Mouse (Mus musculus): Measurements from ENCODE around the gene Pgc.
A peak's percentile ranks its signal among the peaks of the same experiment; 100 is the strongest.

Gene Pgc

DNA sequence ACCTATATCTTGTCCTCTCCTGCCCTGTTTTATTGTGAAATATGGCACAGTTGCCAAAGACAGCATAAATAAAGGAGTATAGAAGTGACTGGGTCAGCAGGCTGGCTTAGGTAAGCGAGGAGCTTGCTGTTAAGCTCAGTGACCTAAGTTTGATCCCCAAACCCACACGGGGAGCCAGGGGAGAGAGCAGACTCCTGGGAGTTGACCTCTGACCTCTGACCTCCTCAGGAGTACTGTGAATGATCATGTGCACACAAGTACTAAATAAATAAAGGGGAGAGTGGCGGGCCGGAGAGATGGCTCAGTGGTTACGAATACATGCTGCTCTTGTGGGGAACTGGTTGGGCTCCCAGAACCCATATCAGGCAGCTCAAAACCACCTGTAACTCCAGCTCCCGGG, 23.5 kb downstream of the Pgc start:
- DNase-seq (ENCODE audit: low spot score in 2 of 2) = no peak

DNA sequence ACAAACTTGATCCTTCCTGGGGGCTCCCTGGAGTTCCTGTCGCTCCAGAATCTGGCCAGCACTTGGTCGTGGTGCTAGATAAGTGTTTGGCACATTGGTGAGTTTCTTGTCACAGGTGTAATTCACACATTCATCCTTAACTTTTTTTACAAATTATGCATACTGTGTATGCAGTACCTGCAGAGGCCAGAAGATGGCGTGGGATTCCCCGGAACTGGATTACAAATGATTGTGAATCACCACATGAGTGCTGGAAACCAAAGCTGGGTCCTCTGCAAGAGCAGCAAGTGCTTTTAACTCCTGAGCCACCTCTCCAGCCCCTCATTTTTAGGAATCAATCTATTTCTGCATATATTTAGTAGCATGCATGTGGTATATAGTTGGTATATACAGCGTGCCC, 25.2 kb downstream of the Pgc start:
- no peak for DNase-seq (ENCODE audit: low spot score in 2 of 2)

DNA sequence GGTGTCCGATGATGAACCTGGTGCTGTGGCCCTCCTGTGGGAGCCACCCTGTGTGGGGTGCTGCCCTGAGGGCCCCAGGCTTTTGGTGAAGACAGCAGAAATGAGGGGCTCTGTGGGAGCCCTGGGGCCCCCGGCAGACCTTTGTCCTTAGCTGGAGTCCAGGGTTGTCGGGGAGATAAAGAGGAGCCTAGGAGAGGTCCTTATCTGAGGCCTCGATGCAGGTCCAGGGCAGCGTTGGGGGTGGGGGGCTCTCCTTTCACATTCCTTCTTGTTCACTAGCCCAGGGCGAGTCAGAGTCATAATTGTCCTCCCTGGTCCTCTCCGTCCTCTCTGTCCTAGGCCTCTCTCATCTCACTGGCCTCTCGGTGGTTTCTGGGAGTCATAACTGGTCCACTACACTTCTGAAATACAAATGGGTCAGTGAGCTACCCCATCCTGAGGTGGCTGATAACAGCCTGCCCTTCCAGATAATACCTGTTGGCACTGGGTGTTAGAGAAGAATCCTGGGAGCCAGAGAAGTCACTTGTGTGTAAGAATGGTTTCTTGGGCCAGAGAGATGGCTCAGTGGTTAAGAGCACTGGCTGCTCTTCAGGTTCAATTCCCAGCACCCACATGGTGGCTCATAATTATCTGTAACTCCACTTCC, 26.6 kb downstream of the Pgc start:
- DNase-seq (ENCODE audit: low spot score in 2 of 2) = no peak

DNA sequence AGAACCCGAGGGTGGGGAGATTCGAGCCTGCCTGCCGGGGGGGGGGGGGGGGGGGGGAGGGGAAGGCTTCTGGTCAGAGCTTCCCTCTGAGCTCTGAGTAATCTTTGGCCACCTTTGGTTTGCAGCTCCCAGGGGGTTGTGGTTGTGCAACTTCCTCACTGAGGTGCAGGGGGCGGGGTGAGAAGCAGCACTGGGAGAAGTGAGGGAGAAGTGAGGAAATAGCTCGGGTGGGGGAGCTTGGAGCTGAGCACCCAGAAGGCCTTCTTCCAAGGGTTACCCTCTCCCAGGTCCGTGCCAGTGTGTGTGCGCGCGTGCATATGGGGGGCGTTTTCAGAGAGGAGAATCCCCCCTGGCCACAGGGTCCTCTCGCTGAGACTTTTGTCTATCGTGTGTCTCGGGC, 27.6 kb downstream of the Pgc start:
- DNase-seq (ENCODE audit: low spot score in 2 of 2) = peak; percentile 70

DNA sequence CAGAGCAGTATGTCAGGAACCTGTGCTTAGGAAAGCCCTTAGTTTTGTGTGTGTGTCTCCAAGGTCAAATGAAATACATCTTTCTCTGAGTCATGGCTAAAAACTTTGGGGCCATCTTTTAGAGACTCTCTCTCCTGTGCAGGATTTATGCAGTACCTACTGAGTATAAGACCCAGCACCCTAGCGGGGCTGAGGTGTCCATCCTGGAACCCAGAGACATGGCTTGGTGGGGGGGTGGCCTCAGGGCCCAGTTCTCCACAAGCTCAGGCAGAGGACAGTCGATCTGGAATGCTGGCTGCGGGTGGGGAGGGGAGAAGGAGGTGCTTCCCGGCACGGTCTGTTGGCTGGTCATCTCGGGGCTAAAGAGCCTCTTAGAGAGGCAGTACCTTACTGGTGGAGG, 29.7 kb downstream of the Pgc start:
- no peak for DNase-seq (ENCODE audit: low spot score in 2 of 2)

DNA sequence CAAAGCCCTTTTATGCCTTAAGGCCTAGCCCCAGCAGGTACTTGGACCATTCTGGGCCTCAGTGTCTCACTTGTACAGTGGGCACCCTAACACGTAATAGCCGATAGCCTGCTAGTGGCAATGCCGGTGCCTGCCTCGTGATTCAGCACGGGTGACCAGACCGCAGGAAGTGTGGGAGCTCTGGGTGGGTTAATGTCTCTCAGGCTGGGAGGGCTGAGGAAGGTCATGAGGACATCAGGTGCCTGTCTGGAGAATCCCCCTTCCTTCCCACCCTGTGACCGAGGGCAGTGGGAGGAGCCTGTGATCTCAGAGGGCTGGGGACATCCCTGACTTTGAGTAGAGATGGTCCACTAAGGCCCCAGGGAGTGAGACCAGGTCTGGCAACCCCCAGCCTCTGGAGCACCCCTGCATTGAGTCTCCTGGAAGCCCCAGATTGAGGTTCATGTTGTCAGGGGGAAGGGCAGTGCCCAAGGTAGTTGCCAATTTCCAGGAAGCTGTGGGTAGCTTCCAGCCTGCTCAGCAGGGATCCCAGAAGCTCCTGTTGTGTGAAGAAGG, 30.5 kb downstream of the Pgc start:
- DNase-seq (ENCODE audit: low spot score in 2 of 2) = peak; percentile 36 to 49

DNA sequence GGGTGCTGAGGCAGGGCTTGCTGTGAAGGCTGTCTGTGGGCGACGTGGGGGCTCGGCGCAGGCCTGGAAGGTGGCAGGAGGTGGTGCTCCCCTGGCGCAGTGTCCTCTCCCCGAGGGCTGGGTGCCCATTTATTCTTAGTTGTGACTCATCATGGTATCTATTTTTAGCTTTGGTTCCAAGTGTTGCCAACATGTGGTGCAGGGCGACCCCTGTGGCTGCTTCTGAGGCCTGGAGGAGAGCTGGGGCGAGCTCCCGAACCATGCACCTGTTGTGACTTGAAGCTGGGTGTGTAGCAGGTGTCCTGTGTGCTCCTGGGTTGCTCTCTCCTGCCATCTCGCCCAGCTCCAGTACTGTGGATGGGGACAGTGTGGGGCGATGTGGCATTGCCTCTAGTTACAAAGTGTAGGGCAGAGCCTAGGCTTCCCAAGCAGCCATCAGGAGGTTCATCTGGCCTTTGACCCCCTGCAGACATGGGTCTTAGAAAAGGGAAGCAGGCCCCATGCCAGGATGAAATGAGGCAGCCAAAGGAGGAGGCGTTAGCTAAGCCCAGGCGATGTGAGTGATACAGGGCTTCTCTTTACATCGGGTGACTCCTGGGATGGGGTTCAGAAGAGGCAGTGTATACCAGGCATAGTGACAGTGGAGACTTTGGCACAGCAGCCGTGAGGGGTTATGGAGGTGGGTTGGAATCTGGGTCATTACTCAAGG, 33.2 kb downstream of the Pgc start:
- peak; percentile 45 to 55 for DNase-seq (ENCODE audit: low spot score in 2 of 2)

DNA sequence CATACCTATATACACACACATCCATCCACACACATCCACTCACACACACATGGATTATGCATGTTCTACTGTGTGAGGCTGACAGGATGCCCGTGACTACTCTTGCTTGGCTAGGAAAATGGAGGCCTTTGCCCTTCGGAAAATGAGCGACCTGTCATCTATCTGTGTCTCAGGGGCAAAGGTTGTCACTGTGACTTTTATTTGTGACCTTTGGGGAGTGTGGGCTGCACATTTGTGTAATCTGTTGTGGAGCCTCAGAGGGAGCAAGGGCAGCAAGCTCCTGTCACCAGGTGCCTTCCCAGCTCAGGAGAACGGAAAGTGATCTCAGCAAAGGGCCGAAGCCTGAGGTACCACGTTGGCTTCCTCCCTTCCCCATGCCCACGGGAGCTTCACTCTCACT, 35.4 kb downstream of the Pgc start:
- no peak for DNase-seq (ENCODE audit: low spot score in 2 of 2)

DNA sequence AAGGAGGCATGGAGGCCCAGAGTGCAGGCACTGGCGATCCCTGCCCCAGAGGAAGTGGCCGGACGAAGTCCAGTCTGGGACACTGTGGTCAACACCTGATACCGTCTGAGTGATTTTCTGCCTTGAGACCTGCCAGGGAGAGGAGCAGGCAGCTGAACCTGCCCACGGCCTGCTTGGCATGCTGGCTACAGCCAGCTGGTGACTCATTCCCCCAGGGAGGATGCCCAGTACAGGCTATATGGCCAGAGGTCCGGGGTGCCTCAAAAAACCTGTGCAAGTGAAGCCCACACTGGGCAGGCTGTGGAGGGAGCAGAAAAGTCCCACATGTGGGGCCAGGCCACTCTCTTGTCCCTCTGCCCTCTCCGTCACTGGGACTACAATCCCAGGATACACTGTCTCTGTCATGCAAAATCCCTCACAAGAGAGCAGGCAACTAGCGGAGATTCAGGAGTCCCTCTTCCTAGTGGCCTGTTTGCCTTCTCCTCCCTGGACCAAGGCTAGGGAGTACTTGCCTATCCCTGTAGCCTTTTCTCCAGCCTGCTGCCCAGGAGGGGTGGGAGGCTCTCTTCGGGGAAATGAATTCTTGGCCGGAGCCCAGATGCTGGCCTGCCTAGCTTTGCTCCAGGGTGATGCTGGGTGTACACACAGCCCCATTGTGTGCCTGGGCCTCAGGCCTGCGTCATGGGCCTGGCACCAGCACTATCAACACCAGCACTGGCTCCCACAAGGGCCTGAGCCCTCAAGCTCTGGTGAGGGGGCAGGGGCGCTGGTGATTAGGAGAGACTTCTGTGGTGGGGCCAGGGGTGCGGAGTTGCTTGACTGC, 36.1 kb downstream of the Pgc start:
- no peak for DNase-seq (ENCODE audit: low spot score in 2 of 2)

DNA sequence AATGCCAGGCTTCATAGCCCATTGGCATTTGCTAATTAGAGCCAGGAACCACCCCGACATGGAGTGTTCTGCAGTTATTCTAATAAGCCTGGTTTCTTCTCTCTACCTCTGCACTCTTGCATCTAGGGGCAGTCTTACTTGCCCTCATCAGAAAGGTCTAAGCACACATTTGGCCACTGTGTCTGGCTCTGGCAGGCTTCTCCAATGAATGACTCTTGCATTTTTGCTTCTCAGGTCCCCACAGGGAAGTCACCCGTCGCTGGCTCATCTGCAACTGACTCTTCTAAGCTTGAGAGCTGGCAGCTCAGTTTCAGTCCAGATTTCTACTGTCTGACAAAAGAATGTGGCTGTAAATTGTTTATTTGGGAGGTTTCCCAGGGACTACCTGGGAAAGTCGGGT, 39.3 kb downstream of the Pgc start:
- DNase-seq (ENCODE audit: low spot score in 2 of 2) = peak in 1 of 2 experiments; percentile 35

DNA sequence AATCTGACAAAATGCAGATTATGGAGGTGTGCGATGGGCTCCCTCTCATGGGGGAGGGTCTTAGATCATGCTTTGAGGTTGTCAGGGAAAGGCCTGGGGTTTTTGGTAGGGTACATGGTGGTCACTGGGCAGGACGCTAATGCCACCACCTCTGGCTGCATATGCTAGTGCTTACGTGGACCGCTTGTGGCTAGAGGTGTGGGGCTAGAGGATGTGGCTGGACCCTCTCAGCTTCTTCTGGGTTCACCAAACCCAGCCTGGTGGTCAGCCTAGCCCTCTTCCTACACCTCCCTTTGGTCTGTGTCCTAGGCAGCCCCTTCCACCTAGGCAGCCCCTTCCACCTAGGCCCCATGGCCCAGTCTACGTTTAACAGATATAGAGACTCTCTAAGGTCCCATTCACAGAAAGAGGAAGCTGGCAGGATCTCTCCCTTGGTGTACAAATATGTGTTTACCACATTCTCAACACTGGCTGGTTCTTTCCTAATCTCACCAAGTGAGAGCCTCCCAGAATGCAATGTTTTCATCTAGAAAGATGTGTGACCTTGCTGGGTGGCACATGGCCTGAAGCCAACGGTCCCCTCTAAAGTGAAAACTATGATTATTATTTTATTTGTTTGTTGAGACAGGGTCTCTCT, 39.9 kb downstream of the Pgc start:
- DNase-seq (ENCODE audit: low spot score in 2 of 2) = peak; percentile 77 to 90

DNA sequence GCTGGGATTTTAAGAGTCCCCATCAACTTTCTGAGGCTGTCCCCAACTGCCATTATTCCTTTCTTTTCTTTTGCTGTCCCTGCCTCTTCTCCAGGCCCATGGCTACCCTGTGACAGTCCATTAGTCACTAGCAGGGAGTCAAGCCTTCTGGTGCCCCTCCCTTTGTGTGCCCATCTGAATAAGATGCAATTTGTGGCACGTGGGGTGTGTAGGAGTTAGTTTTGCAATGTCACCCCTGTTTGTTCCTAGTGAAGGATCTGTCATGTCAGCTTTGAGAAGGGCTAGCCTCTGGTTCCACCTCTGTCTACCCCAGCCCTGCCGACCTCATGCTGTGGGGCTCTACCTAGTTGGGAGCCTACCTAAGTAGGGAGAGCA, 40.4 kb downstream of the Pgc start:
- DNase-seq (ENCODE audit: low spot score in 2 of 2) = peak in 1 of 2 experiments; percentile 41

DNA sequence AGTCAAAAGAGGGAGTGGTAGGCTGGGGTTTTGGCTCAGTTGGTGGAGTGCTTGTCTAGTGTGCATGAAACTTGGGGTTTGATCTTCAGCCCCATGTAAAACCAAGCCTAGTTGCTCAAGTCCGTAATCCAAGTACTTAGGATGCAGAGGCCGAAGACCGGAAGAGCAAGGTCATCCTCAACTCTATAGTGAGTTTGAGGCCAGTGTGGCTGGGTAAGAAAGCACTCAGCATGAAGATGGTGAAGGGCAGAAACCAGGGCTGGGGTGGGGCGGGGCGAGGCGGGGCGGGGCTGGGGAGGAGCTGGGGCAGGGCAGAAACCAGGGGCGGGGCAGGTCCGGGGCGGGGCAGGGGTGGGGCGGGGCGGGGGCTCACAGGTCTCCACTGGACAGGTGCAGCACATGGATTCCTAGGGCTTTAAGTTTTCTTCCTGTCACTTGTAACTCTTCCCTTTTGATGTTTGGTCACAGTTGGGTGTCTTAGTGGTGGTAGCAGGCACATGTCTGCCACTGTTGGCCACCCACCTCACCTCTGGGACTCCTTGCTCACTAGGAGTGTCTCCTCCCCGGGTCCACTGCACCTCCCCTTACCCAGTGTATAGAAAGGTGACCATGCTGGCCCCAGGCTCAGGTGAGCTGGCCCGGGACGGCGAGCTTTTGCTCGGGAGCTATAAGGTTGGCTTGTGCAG, 41.0 kb downstream of the Pgc start:
- peak in 1 of 2 experiments; percentile 30 for DNase-seq (ENCODE audit: low spot score in 2 of 2)

DNA sequence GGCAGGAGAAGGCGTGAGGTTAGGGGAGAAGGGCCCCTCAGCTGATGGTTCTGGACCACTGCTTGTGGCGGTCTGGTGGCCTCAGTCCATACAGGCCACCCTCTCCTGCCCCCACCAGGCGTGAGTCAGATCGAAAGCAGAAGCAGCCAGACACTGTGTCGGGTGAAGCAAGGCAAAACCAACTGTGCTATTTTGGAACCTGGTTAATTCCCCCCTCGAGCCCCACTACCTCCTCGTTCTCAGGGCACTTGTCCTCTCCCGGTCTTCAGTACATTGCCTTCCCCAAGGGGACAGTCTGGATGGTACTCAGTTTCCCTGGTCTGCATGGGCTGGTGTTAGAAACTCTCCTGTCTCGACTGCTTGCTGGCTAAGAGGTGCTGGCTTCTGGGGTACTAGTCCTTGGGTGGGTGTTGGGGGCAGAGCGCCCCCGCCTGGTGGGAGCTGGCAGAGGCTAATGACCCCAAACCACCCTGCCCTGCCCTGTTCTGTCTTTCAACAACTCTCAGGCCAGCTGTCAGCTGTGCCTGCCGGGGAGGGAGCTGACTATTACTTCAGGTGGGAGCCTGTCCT, 42.1 kb downstream of the Pgc start:
- DNase-seq (ENCODE audit: low spot score in 2 of 2) = peak; percentile 89 to 91

DNA sequence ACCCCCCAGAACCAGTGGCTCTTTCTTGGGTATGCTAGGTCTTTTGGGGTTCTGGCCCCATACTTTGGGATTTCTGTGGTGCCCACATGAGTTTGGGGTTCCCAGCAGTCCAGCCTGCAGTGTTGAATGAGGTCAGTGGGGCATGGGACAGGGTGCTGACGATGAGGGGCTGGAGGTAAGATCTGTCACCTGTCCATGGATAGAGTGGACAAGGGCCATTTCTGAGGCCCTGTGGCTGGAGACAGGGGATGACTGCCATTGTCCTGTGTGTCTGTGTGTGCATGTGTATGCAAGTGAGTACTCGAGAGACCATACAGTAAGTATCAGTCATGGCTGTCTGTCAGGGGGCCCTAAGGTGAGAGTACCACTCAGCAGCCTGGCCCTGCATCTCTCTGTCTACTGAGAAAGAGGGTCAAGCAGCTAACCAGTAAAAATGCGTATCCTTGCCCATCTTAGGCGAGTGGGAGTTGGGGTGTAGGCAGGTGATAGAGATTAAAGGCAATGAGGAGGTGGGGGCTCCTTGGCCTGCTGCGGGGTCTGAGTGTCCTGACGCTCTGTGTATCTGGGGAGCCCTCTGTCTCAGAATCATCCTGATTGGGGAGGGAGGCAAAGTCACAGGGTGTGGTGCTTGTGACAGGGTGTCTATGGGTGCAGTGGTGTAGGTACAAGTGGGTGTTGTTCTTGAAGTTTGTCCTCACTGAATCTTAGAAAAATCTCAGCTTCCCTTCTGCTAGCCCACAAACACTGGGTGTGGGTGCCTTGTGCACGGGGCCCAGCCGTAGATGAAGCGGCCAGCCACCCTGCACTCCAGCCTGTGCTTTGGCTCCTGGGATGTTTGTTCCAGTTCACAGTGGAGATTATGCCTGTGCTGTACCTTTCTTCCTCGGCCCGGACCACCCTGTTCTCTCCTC, 43.0 kb downstream of the Pgc start:
- peak; percentile 32 to 45 for DNase-seq (ENCODE audit: low spot score in 2 of 2)

DNA sequence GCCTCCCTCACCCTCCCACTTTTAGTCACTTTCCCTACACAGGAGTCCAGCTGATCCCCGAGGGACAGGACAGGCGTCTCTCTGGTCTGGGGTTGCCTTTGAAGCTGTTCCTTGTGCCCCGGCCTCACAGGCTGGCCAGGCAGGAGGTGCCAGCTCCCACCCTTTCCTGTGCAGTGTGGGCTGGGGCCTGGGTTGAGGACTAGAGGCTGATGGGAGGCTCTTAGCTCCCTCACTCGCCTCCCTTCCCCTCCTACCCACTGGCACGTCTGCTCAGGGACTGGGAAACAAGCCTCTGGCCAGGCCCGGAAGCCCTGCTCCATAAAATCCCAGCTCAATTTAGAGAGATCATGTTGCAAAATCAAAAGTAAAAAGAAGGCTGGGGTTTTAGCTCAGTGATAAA, 47.0 kb downstream of the Pgc start:
- DNase-seq (ENCODE audit: low spot score in 2 of 2) = no peak

DNA sequence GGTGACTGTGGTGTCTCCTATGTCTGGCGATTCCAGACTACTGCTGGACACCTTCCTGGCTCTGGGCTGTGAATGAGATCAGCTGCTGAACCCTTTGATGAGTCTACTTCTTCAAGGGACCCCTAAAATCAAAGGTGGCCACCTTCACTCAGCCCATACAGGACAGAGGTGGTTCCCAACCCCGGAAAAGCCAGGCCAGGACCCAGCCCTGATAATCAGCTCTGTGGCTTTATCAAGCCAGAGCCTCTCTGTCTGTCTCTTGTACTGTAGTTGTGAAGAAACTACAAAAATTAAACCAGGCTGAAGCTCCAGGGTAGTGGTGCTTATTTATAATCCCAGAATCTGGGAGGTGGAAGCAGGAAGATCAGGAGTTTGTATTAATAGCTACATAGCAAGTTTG, 50.5 kb downstream of the Pgc start:
- DNase-seq (ENCODE audit: low spot score in 2 of 2) = no peak

DNA sequence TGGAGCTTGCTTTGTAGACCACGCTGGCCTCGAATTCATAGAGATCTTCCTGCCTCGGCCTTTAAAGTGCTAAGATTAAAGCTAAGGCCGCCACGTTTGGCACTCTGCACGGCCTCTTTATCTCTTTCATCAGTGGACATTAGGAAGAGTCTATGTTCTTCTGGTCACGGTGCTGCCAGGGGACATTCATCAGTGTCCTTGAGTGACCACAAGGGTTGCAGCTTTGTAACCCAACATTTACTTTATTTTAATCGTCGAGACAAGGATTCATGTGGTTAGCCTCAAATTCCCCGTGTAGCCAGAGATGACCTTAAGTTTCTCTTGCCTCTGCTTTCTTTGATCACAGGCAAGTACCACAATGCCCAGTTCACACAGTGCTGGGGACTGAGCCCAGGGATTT, 53.8 kb downstream of the Pgc start:
- DNase-seq (ENCODE audit: low spot score in 2 of 2) = no peak

DNA sequence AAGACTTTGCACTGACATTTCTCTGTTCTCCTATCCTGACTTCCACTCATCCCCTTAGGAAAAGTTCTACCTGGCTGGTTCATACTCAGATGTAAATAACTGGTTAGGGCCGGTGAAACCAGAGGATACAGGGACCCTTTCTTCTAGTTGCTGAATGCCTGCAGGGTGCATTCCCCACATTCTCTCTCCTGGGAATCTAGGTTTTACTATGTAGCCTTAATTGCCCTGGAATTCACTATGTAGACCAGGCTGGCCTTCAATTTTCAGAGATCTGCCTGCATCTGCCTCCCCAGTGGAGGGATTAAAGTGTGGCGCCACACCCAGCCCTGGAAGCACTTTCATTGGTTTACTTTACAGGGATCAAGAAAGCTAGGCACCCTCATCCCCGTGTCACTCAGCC, 55.8 kb downstream of the Pgc start:
- DNase-seq (ENCODE audit: low spot score in 2 of 2) = no peak
